Comparison of ENCODE assay signal across 18 mouse cellular contexts in the genomic region with DNA sequence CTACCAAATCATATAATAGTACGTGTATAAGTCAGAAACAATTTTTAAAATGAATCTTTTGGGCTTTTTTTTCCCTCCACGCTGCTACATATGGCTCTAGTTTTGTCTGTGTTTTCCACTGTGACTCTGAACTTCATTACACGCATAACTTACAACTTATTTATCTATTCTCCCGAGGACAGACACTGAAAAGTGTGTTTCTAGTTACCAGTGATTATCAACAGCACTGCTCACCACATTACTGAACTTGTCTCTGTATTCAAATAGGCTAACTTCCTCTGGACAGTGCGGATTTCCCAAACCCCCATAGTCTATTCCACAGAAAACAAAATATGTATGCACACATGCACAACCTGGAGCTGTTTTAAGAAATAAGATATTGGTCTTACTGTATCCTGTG.
"Had no signal": no experiment of that assay in that cellular context is flagged by ENCODE, and none has a peak within 500 bp of the region (broad histone marks: within the 10 kb centered on the region; RNA-seq: fewer than 3 reads in every experiment).

No protein-coding gene starts in this region.

- H3K4me2 ChIP-seq: lung, embryonic 14.5 days; midbrain, embryonic 13.5 days; midbrain, embryonic 15.5 days; neural tube, embryonic 13.5 days; neural tube, embryonic 15.5 days had no signal

- H3K36me3 ChIP-seq: midbrain, embryonic 10.5 days; midbrain, embryonic 13.5 days; midbrain, embryonic 15.5 days; neural tube, embryonic 13.5 days; neural tube, embryonic 15.5 days had no signal

- DNase-seq: lung, adult 18-20 months; lung, embryonic 14.5 days; lung, postnatal 10 days; lung, postnatal 4 days; retina, postnatal 1 day; right cerebral cortex, adult 18-20 months; right cerebral cortex, postnatal 25 days; right cerebral cortex, postnatal 4 days; spleen, adult 18-20 months; thymus, adult 18-20 months; thymus, postnatal 14 days; thymus, postnatal 36 days had no signal

- H3K27ac ChIP-seq: midbrain, embryonic 10.5 days; midbrain, embryonic 13.5 days; midbrain, embryonic 15.5 days; neural tube, embryonic 13.5 days; neural tube, embryonic 15.5 days had no signal

- H3K27me3 ChIP-seq: midbrain, embryonic 13.5 days; midbrain, embryonic 15.5 days; neural tube, embryonic 13.5 days; neural tube, embryonic 15.5 days had no signal

- H3K4me1 ChIP-seq: midbrain, embryonic 13.5 days; midbrain, embryonic 15.5 days; neural tube, embryonic 13.5 days; neural tube, embryonic 15.5 days had no signal

- H3K9me3 ChIP-seq: midbrain, embryonic 10.5 days; midbrain, embryonic 13.5 days; midbrain, embryonic 15.5 days; neural tube, embryonic 13.5 days; neural tube, embryonic 15.5 days had no signal

- ATAC-seq: midbrain, embryonic 13.5 days; midbrain, embryonic 15.5 days had no signal

- H3K9ac ChIP-seq: lung, embryonic 14.5 days; midbrain, embryonic 13.5 days; midbrain, embryonic 15.5 days; neural tube, embryonic 13.5 days; neural tube, embryonic 15.5 days had no signal

- H3K4me3 ChIP-seq: midbrain, embryonic 10.5 days; midbrain, embryonic 13.5 days; midbrain, embryonic 15.5 days; myocyte; neural tube, embryonic 13.5 days; neural tube, embryonic 15.5 days had no signal
